Mouse (Mus musculus) stomach, postnatal 0 days (tissue): ENCODE results near the gene Dcpp3. TPM values are rescaled to one million over a fixed set of nuclear protein-coding genes. Genes with fewer than 3 reads are reported as not detected.
"Not testable (repeated sequence)": the region's sequence is repeated elsewhere in the genome, so short reads cannot be mapped to it uniquely, and the experiment has no call there.

Experiments used
- ATAC-seq: fragments of 200-750 bp; cut with Nextera tagmentation; 2 replicates; pipeline ENCODE4 v1.8.0; 2017; ENCODE audit not compliant: low FRiP score, low TSS enrichment
- DNase-seq: peaks from one replicate; pipeline ENCODE4 v3.0.0-alpha.2; 2016; ENCODE audit warnings: low spot score
- H3K27ac ChIP-seq: fragments of 300-500 bp; sonication (generic); replicated peaks from 2 replicates; pipeline ENCODE4 v1.5.1; 2014; ENCODE audit warnings: mild to moderate bottlenecking, control low read depth
- H3K27me3 ChIP-seq: fragments of 300-500 bp; sonication (generic); 2 replicates; pipeline ENCODE4 v1.6.1; 2014; ENCODE audit warnings: low read length; ENCODE audit not compliant: control insufficient read depth, insufficient read depth
- H3K36me3 ChIP-seq: fragments of 300-500 bp; sonication (generic); 2 replicates; pipeline ENCODE4 v1.6.1; 2014; ENCODE audit warnings: low read length, mixed read lengths; ENCODE audit not compliant: control insufficient read depth, insufficient read depth
- H3K4me1 ChIP-seq: fragments of 300-500 bp; sonication (generic); replicated peaks from 2 replicates; pipeline ENCODE4 v1.6.1; 2014; ENCODE audit warnings: antibody characterized with exemption; ENCODE audit not compliant: control insufficient read depth, insufficient read depth
- H3K4me2 ChIP-seq: fragments of 300-500 bp; sonication (generic); replicated peaks from 2 replicates; pipeline ENCODE4 v1.6.1; 2014; ENCODE audit warnings: low read depth, mild to moderate bottlenecking, control low read depth, moderate library complexity
- H3K4me3 ChIP-seq: fragments of 300-500 bp; sonication (generic); 2 replicates; pipeline ENCODE4 v1.5.1; 2014; ENCODE audit warnings: low read depth, low read length, control low read depth
- H3K9ac ChIP-seq: fragments of 300-500 bp; sonication (generic); 2 replicates; pipeline ENCODE4 v1.6.1; 2014; ENCODE audit warnings: mild to moderate bottlenecking, low read length, control low read depth, mixed read lengths
- H3K9me3 ChIP-seq: fragments of 300-500 bp; sonication (generic); 2 replicates; pipeline ENCODE4 v1.6.1; 2016; ENCODE audit warnings: low read length; ENCODE audit not compliant: control insufficient read depth
- CTCF ChIP-seq: IDR thresholded peaks from 2 replicates; pipeline ENCODE4 v1.5.1; 2016; ENCODE audit warnings: antibody characterized with exemption, low read depth, mild to moderate bottlenecking, moderate library complexity
- EP300 ChIP-seq: optimal IDR thresholded peaks from 2 replicates; pipeline ENCODE3; 2016; ENCODE audit warnings: antibody characterized with exemption
- WGBS: fragments of 180-500 bp; shearing (Covaris S2); extraction: QIAGEN DNeasy Blood & Tissue Kit; methylation state at CpG from one replicate; pipeline ENCODE4 v1.1.7; 2014; 5-methylcytosine and 5-hydroxymethylcytosine counted together
- polyA plus RNA-seq: library from polyadenylated mRNA; unstranded; fragments of >200 nt; fragmentation: Nextera tagmentation; extraction: Ambion mirVana; gene quantifications from 2 replicates; pipeline ENCODE4 v1.2.1, GENCODE M21; 2015

Gene Dcpp3
- polyA plus RNA-seq, 1 experiment from 2014 or later = not detected

DNA sequence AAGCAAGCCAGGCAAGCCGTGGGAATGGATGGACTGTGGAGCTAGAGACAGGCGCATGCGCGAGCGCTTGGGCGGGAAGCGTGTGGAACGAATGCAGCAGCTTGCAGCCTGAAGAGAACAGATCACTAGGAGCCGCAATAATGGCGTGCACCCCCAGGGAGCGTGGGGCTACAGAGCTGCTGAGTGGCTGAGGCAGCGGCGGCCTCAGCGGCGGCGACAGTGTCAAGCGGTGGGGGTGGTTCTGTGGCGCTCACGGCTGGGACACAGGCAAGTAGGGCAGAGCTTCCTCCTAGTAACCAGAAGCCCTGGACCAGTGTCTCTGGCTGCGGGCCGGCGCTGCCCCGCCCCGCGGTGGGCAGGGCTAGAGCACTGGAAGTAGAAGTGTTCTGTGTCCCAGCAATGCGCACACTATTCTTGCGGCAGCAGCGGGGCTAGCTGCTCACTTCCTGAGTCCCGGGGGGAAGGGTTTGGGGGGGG is 7.3 kb downstream of the Dcpp3 start:
- no peaks in the 10 kb centered on the region for H3K36me3 ChIP-seq
- under 1% methylated on average over 29 of the region's 29 CpGs for WGBS
- TF ChIP-seq CTCF = peak; percentile 37
- TF ChIP-seq EP300 = no peak
- H3K27ac ChIP-seq = peak overlapping the region; percentile 95
- H3K9me3 ChIP-seq = no peaks in the 10 kb centered on the region
- peak; percentile 92 for DNase-seq
- peak overlapping the region; percentile 64 for H3K9ac ChIP-seq
- ATAC-seq = peak; percentile 97
- no peaks in the 10 kb centered on the region for H3K4me1 ChIP-seq
- peak overlapping the region; percentile 52 for H3K4me3 ChIP-seq
- no peaks in the 10 kb centered on the region for H3K27me3 ChIP-seq
- peak overlapping the region; percentile 81 for H3K4me2 ChIP-seq

DNA sequence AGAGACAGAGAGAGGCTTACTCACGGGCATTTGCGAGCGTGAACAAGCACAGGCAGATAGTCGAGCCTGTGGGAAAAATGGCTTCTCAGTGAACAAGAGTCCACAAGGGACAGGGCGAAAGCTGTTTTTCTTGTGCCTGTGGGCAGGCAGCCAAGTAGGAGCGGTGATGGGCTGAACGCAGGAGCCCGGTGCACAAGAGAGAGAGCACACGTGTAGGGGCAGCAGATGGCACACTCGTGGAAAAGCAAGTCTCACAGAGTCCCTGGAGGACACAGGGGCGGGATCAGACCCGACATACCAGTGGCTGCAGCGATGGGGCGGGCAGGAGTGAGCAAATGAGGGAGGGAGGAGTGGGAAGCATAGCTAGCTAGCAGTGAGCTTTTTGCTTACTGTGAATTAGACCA is 7.8 kb downstream of the Dcpp3 start:
- TF ChIP-seq CTCF (peak; percentile 26; the same call in 1 of the 2 replicates), EP300 (no peak)
- peak overlapping the region; percentile 52 for H3K4me3 ChIP-seq
- ATAC-seq = peak; percentile 81

DNA sequence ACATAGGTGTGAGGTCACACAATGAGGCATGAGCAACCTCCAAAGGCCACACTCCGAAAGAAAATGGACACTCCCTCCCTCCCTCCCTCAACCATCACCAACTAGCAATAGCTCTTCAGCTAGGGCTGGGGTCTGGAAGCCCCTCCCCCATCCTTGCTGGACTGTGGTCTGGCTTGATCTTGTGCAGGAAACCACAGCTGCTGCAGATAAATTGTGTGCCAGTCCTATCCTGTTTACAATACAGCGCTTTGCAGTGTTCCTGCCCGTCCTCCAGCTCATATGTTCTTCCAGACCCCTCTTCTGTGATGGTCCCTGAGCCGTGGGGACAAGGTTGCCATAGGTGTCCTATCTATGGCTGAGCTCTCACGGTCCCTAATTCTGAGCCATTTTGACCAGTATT is 13.9 kb downstream of the Dcpp3 start:
- no peak overlapping the region for H3K9ac ChIP-seq
- DNase-seq (no peak), ATAC-seq (no peak)
- 70% methylated on average over 5 of the region's 5 CpGs for WGBS
- H3K4me1 ChIP-seq = no peaks in the 10 kb centered on the region
- TF ChIP-seq EP300 (no peak), CTCF (no peak)
- no peak overlapping the region for H3K4me3 ChIP-seq
- no peaks in the 10 kb centered on the region for H3K27me3 ChIP-seq
- H3K36me3 ChIP-seq = no peaks in the 10 kb centered on the region
- no peak overlapping the region for H3K4me2 ChIP-seq
- H3K9me3 ChIP-seq = no peaks in the 10 kb centered on the region
- no peak overlapping the region for H3K27ac ChIP-seq

More for the DNA sequence above, 7.8 kb downstream of the Dcpp3 start:
- Histone ChIP-seq H3K4me2 (peak overlapping the region; percentile 81), H3K9me3 (no peaks in the 10 kb centered on the region), H3K4me1 (no peaks in the 10 kb centered on the region), H3K9ac (peak overlapping the region; percentile 64), H3K27ac (peak overlapping the region; percentile 95), H3K36me3 (no peaks in the 10 kb centered on the region), H3K27me3 (no peaks in the 10 kb centered on the region)
- peak; percentile 70 for DNase-seq
- WGBS = 0% methylated on average over 14 of the region's 14 CpGs

DNA sequence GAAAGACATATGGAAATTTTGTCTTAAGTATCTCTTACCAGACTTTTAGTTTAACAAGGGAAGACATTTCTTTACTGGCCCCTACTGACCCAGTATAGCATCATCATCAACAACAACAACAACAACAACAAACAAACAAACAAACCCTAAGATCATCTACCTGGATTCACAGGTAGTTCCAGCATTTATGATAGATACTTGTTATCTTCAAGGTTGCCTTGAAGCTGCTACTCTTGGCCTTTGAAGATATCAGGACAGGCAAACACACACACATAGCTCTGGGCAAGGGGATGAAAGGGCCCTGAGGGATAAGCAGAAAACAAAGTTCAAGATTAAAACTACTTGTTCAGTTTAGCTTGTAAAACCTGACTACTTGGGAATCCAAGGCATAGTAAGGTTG is 24.1 kb downstream of the Dcpp3 start, which contains the start of gene Sbp:
Gene Sbp, plus strand, starts transcription at position 301 of the 400 bp plus-strand sequence.
- no peak within 1 kb of the TSS for H3K4me2 ChIP-seq
- no peak within 1 kb of the TSS for H3K4me3 ChIP-seq
- no peak within 1 kb of the TSS for H3K27ac ChIP-seq
- DNase-seq = no peak
- TF ChIP-seq EP300 (no peak), CTCF (no peak)
- no peaks in the 10 kb centered on the region for H3K36me3 ChIP-seq
- H3K27me3 ChIP-seq = no peaks in the 10 kb centered on the region
- no peak for ATAC-seq
- no peak within 1 kb of the TSS for H3K9ac ChIP-seq
- H3K4me1 ChIP-seq = no peaks in the 10 kb centered on the region
- H3K9me3 ChIP-seq = no peaks in the 10 kb centered on the region

DNA sequence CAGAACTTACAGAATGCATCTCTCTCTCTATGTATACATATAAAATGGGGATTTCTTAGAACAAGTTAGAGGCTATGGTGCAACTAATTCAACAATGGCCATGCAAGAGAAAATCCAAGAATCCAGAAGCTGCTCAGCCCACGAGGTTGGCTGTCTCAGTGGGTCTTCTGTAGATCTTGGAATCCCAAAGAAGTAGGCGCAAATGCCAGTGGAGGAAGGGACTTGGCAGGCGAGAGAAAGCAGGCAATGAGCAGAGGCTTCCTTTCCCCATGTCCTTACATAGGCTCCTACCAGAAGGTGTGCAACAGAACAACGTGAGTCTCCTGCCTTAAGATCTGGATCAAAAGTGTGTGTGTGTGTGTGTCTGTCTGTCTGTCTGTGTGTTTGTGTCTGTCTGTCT is 30.2 kb downstream of the Dcpp3 start:
- WGBS = 64% methylated on average over 4 of the region's 4 CpGs
- H3K9ac ChIP-seq, ATAC-seq, H3K27ac ChIP-seq, DNase-seq, H3K27me3 ChIP-seq, H3K4me1 ChIP-seq, H3K4me2 ChIP-seq, H3K36me3 ChIP-seq, H3K4me3 ChIP-seq, H3K9me3 ChIP-seq: not testable (repeated sequence)

DNA sequence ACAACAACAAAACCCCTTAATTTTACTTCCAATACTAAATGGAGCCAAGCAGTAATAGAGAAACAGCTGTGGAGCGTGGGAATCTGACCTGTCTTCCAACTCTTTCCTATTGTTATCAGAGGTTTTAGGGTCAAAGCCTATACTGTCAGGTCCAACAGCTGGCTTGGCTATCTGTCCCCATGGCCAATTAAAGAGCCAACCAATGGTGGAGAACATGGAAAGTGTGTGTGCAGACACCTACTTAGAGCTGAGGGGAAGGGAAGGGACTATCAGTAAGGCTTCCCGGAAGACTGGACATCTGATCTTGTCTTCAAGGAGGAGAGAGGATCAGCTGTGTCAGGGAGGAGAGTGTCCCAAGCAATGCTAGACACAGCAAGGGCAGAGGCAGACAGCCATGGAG is 31.8 kb downstream of the Dcpp3 start:
- Histone ChIP-seq H3K4me3 (no peak overlapping the region), H3K9me3 (no peaks in the 10 kb centered on the region), H3K4me2 (no peak overlapping the region), H3K4me1 (no peaks in the 10 kb centered on the region), H3K36me3 (no peaks in the 10 kb centered on the region), H3K27ac (no peak overlapping the region), H3K27me3 (no peaks in the 10 kb centered on the region), H3K9ac (no peak overlapping the region)
- DNase-seq (no peak), ATAC-seq (no peak)
- WGBS = 82% methylated on average over 2 of the region's 2 CpGs
- no peak for TF ChIP-seq CTCF
- no peak for TF ChIP-seq EP300

DNA sequence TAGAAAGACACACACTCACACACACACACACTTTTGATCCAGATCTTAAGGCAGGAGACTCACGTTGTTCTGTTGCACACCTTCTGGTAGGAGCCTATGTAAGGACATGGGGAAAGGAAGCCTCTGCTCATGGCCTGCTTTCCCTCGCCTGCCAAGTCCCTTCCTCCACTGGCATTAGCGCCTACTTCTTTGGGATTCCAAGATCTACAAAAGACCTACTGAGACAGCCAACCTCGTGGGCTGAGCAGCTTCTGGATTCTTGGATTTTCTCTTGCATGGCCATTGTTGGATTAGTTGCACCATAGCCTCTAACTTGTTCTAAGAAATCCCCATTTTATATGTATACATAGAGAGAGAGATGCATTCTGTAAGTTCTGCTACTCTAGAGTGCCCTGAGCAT is 33.6 kb downstream of the Dcpp3 start:
- H3K4me3 ChIP-seq, H3K27ac ChIP-seq, H3K27me3 ChIP-seq, H3K4me2 ChIP-seq, DNase-seq, H3K9ac ChIP-seq, H3K9me3 ChIP-seq, H3K36me3 ChIP-seq, H3K4me1 ChIP-seq, ATAC-seq: not testable (repeated sequence)
- 60% methylated on average over 4 of the region's 4 CpGs for WGBS
